Mouse (Mus musculus): ENCODE data around the gene Mpp6.

Gene Mpp6

GRCm38 (mm10) chr6:50149378-50149777 is 39.3 kb downstream of the Mpp6 start:
- DNase-seq (ENCODE audit: low read depth): no peak

- no peak for DNase-seq (ENCODE audit: low read depth)
Measured at GRCm38 (mm10) chr6:50159842-50160241, 49.8 kb downstream of the Mpp6 start.

GRCm38 (mm10) chr6:50163013-50163412 is 53.0 kb downstream of the Mpp6 start:
- peak; percentile 19 for DNase-seq (ENCODE audit: low read depth)

- no peak for DNase-seq (ENCODE audit: low read depth)
Measured at GRCm38 (mm10) chr6:50168821-50169220, 58.8 kb downstream of the Mpp6 start.

GRCm38 (mm10) chr6:50169771-50170170 is 59.7 kb downstream of the Mpp6 start:
- no peak for DNase-seq (ENCODE audit: low read depth)

- no peak for DNase-seq (ENCODE audit: low read depth)
Measured at GRCm38 (mm10) chr6:50175736-50176135, 65.7 kb downstream of the Mpp6 start.

- no peak for DNase-seq (ENCODE audit: low read depth)
Measured at GRCm38 (mm10) chr6:50180189-50180588, 70.1 kb downstream of the Mpp6 start.

GRCm38 (mm10) chr6:50187955-50188354 is 77.9 kb downstream of the Mpp6 start:
- DNase-seq (ENCODE audit: low read depth): no peak

- no peak for DNase-seq (ENCODE audit: low read depth)
Measured at GRCm38 (mm10) chr6:50189376-50189775, 79.3 kb downstream of the Mpp6 start.

GRCm38 (mm10) chr6:50191605-50192004 is 81.6 kb downstream of the Mpp6 start:
- DNase-seq (ENCODE audit: low read depth): no peak

- no peak for DNase-seq (ENCODE audit: low read depth)
Measured at GRCm38 (mm10) chr6:50192169-50192568, 82.1 kb downstream of the Mpp6 start.

- DNase-seq (ENCODE audit: low read depth): no peak
Measured at GRCm38 (mm10) chr6:50192822-50193221, 82.8 kb downstream of the Mpp6 start.

GRCm38 (mm10) chr6:50193851-50194250 is 83.8 kb downstream of the Mpp6 start:
- no peak for DNase-seq (ENCODE audit: low read depth)

GRCm38 (mm10) chr6:50204356-50204755 is 94.3 kb downstream of the Mpp6 start:
- DNase-seq (ENCODE audit: low read depth): no peak

GRCm38 (mm10) chr6:50205093-50205492 is 95.1 kb downstream of the Mpp6 start:
- no peak for DNase-seq (ENCODE audit: low read depth)

GRCm38 (mm10) chr6:50214711-50215372 is 104.8 kb downstream of the Mpp6 start:
- no peak for DNase-seq (ENCODE audit: low read depth)

GRCm38 (mm10) chr6:50215373-50215745 is 105.3 kb downstream of the Mpp6 start:
- no peak for DNase-seq (ENCODE audit: low read depth)

GRCm38 (mm10) chr6:50215986-50216385 is 105.9 kb downstream of the Mpp6 start:
- no peak for DNase-seq (ENCODE audit: low read depth)

- no peak for DNase-seq (ENCODE audit: low read depth)
Measured at GRCm38 (mm10) chr6:50218628-50219027, 108.6 kb downstream of the Mpp6 start.

- DNase-seq (ENCODE audit: low read depth): no peak
Measured at GRCm38 (mm10) chr6:50219066-50219465, 109.0 kb downstream of the Mpp6 start.

GRCm38 (mm10) chr6:50220863-50221262 is 110.8 kb downstream of the Mpp6 start:
- no peak for DNase-seq (ENCODE audit: low read depth)

GRCm38 (mm10) chr6:50222351-50222750 is 112.3 kb downstream of the Mpp6 start:
- DNase-seq (ENCODE audit: low read depth): no peak

- no peak for DNase-seq (ENCODE audit: low read depth)
Measured at GRCm38 (mm10) chr6:50222986-50223385, 112.9 kb downstream of the Mpp6 start.

GRCm38 (mm10) chr6:50223606-50224005 is 113.6 kb downstream of the Mpp6 start:
- DNase-seq (ENCODE audit: low read depth): no peak

All from c-Kit-positive CD71-negative TER-119-negative erythroid progenitor cells, embryonic 14.5 days (primary cell).